Mouse (Mus musculus): ENCODE measurements around the gene Rcc2.

DNA sequence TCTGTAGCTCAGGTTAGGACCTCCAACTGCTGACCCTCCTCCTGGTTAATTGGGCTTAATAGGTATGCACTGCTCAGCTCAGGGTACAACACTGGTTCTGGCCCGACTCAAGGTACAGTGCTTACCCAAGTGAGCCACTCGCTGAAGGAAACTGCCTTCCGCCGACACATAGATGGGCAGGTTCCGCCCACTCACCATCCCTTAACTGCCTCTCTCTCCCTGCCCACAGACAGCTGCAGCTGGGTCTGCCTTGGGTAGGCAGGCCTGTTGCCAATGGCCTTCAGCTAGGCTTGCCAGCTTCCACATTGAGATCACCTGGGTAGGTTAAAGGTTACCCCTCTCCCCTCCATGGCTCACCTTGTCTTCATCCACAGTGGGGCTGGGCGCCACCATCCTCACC, 41.1 kb downstream of the Rcc2 start:
- TF ChIP-seq CTCF (IDR thresholded peaks at IDR 0.05; ENCODE audit: low read depth) (no peak), EP300 (IDR thresholded peaks at IDR 0.05; ENCODE audit: low read depth) (no peak)

All from liver, postnatal 0 days (tissue).